Mouse (Mus musculus) heart, adult 2 months (tissue): ENCODE results near the gene Rpl7l1. TPM values are rescaled to one million over a fixed set of nuclear protein-coding genes. Genes with fewer than 3 reads are reported as not detected.
"Not testable (repeated sequence)": the region's sequence is repeated elsewhere in the genome, so short reads cannot be mapped to it uniquely, and the experiment has no call there.

Experiments used
- DNase-seq, 2 experiments: peaks; one replicate each; pipeline ENCODE4 v3.0.0; 2021
- H3K27ac ChIP-seq: fragments of 200-600 bp; 2 replicates; pipeline ENCODE4 v1.8.1; 2022
- H3K27me3 ChIP-seq: fragments of 200-500 bp; 2 replicates; pipeline ENCODE4 v1.6.1; 2012; ENCODE audit warnings: mild to moderate bottlenecking, low read length, inconsistent platforms, mixed read lengths; ENCODE audit not compliant: control insufficient read depth, insufficient read depth
- H3K36me3 ChIP-seq: fragments of 200-500 bp; 2 replicates; pipeline ENCODE4 v1.6.1; 2012; ENCODE audit warnings: low read length, inconsistent platforms; ENCODE audit not compliant: control insufficient read depth, insufficient read depth
- H3K4me1 ChIP-seq: fragments of 200-500 bp; 2 replicates; pipeline ENCODE4 v1.6.1; 2011; ENCODE audit warnings: low read length; ENCODE audit not compliant: control insufficient read depth, insufficient read depth
- H3K4me3 ChIP-seq: fragments of 200-600 bp; 2 replicates; pipeline ENCODE4 v1.8.1; 2022
- H3K79me2 ChIP-seq: fragments of 200-500 bp; replicated peaks from 2 replicates; pipeline ENCODE4 v1.6.1; 2012; ENCODE audit warnings: mild to moderate bottlenecking, inconsistent platforms, low read length, moderate library complexity, mixed read lengths; ENCODE audit not compliant: control insufficient read depth, insufficient read depth
- H3K9ac ChIP-seq: fragments of 200-500 bp; 2 replicates; pipeline ENCODE4 v1.6.1; 2012; ENCODE audit warnings: low read depth, mild to moderate bottlenecking, control low read depth, inconsistent platforms, low read length, mixed read lengths
- CTCF ChIP-seq: fragments of 200-600 bp; IDR thresholded peaks from 2 replicates; pipeline ENCODE4 v1.8.1; 2022; ENCODE audit warnings: antibody characterized with exemption, mild to moderate bottlenecking, moderate library complexity
- EP300 ChIP-seq: fragments of 200-500 bp; IDR thresholded peaks from 2 replicates; pipeline ENCODE4 v1.6.1; 2011; ENCODE audit warnings: low read depth, low read length, control low read depth; ENCODE audit not compliant: insufficient read depth
- POLR2A ChIP-seq: fragments of 200-500 bp; IDR thresholded peaks from 2 replicates; pipeline ENCODE4 v1.6.1; 2011; ENCODE audit warnings: mild to moderate bottlenecking, low read depth, low read length, control low read depth; ENCODE audit not compliant: insufficient read depth
- WGBS: fragments of 180-500 bp; shearing (Covaris S2); methylation state at CpG from one replicate; pipeline ENCODE4 v1.1.7; 2018; 5-methylcytosine and 5-hydroxymethylcytosine counted together
- intact Hi-C: fragments of 180-260 bp; cut with DNase I; formaldehyde crosslinking; loops from one replicate; pipeline ENCODE4 v1.15.1; 2025
- polyA plus RNA-seq: library from polyadenylated mRNA; depleted of rRNA; stranded (reverse); fragments of >200 nt; gene quantifications from 2 replicates; pipeline ENCODE4 v1.2.3, GENCODE M21; 2012
- total RNA-seq, 2 experiments: library from RNA; stranded (reverse); gene quantifications; 2 replicates each; pipeline ENCODE4 v1.2.3; 2021

The Rpl7l1 gene
- total and polyA plus RNA-seq, 3 experiments, result 19.4 to 54.0 (median 54.0) TPM

- Histone ChIP-seq H3K27ac (no peak overlapping the region), H3K9ac (no peak overlapping the region), H3K27me3 (no peaks in the 10 kb centered on the region), H3K4me1 (peaks cover 2% of the 10 kb centered on the region), H3K4me3 (no peak overlapping the region), H3K36me3 (no peaks in the 10 kb centered on the region), H3K79me2 (no peaks in the 10 kb centered on the region)
- DNase-seq, result no peak
- TF ChIP-seq EP300 (no peak), POLR2A (no peak), CTCF (no peak)
- intact Hi-C loops, result no loop called here
- 88% methylated on average over 11 of the region's 11 CpGs for WGBS
These were observed 11.9 kb downstream of the Rpl7l1 start for GRCm38 (mm10) chr17:46770546-46770945.

GRCm38 (mm10) chr17:46767868-46768267 lies 14.6 kb downstream of the Rpl7l1 start:
- 48% methylated on average over 8 of the region's 8 CpGs for WGBS
- H3K27ac ChIP-seq, result no peak overlapping the region
- peaks cover 2% of the 10 kb centered on the region for H3K4me1 ChIP-seq
- no peak overlapping the region for H3K4me3 ChIP-seq
- no peaks in the 10 kb centered on the region for H3K36me3 ChIP-seq
- intact Hi-C loops, result no loop called here
- no peak overlapping the region for H3K9ac ChIP-seq
- H3K79me2 ChIP-seq, result no peaks in the 10 kb centered on the region
- no peaks in the 10 kb centered on the region for H3K27me3 ChIP-seq
- no peak for DNase-seq
- no peak for TF ChIP-seq POLR2A

GRCm38 (mm10) chr17:46764916-46765315 lies 17.6 kb downstream of the Rpl7l1 start:
- H3K4me1 ChIP-seq, H3K36me3 ChIP-seq, DNase-seq, H3K79me2 ChIP-seq, H3K27ac ChIP-seq, H3K27me3 ChIP-seq, H3K4me3 ChIP-seq, intact Hi-C loops, H3K9ac ChIP-seq: not testable (repeated sequence)
- 55% methylated on average over 9 of the region's 9 CpGs for WGBS

- TF ChIP-seq POLR2A, result no peak
- no peak for TF ChIP-seq EP300
- no peak for TF ChIP-seq CTCF
- no peak for DNase-seq
- Histone ChIP-seq H3K9ac (no peak within 1 kb of the TSS), H3K27me3 (no peaks in the 10 kb centered on the region), H3K27ac (no peak within 1 kb of the TSS), H3K79me2 (no peaks in the 10 kb centered on the region), H3K36me3 (no peaks in the 10 kb centered on the region), H3K4me3 (no peak within 1 kb of the TSS), H3K4me1 (no peaks in the 10 kb centered on the region)
- WGBS, result 73% methylated on average over 2 of the region's 2 CpGs
- intact Hi-C loops, result no loop called here
These were observed 18.9 kb downstream of the Rpl7l1 start, which contains the start of gene Ptcra for GRCm38 (mm10) chr17:46763544-46763943. Ptcra (minus strand) TSS chr17:46763712.

GRCm38 (mm10) chr17:46758753-46759152 lies 23.7 kb downstream of the Rpl7l1 start:
- no peak for DNase-seq
- Histone ChIP-seq H3K4me3 (no peak overlapping the region), H3K9ac (no peak overlapping the region), H3K27me3 (no peaks in the 10 kb centered on the region), H3K4me1 (no peaks in the 10 kb centered on the region), H3K27ac (no peak overlapping the region), H3K36me3 (no peaks in the 10 kb centered on the region), H3K79me2 (no peaks in the 10 kb centered on the region)
- TF ChIP-seq POLR2A (no peak), CTCF (no peak), EP300 (no peak)
- WGBS, result 76% methylated on average over 12 of the region's 12 CpGs
- intact Hi-C loops, result no loop called here

GRCm38 (mm10) chr17:46751794-46752556 lies 30.5 kb downstream of the Rpl7l1 start, which contains the start of gene Cnpy3:
Cnpy3 (minus strand) TSS chr17:46752214.
- Histone ChIP-seq H3K27ac (peak within 1 kb of the TSS; percentile 84), H3K4me1 (peaks cover 4% of the 10 kb centered on the region), H3K9ac (peak within 1 kb of the TSS; percentile 79), H3K79me2 (no peaks in the 10 kb centered on the region; the same call in 1 of the 2 replicates), H3K27me3 (no peaks in the 10 kb centered on the region), H3K4me3 (peak within 1 kb of the TSS; percentile 88), H3K36me3 (no peaks in the 10 kb centered on the region)
- intact Hi-C loops, result loop anchor here (1.0 to 5.0 kb wide), 2 partner anchors 20 to 40 kb away; partner anchors contain the start of genes 2310039H08Rik and Pex6
- TF ChIP-seq POLR2A, result peak; percentile 61
- no peak for TF ChIP-seq EP300
- TF ChIP-seq CTCF, result no peak
- peak; percentile 94 to 98 for DNase-seq
- WGBS, result under 1% methylated on average over 58 of the region's 58 CpGs
